Mouse (Mus musculus) heart, adult 8-10 months (tissue): ENCODE results near the gene Xrn2. TPM values are rescaled to one million over a fixed set of nuclear protein-coding genes. Genes with fewer than 3 reads are reported as not detected.
"Not testable (repeated sequence)": the region's sequence is repeated elsewhere in the genome, so short reads cannot be mapped to it uniquely, and the experiment has no call there.

Source experiments
- DNase-seq: peaks from one replicate; pipeline ENCODE4 v3.0.0; 2022; ENCODE audit warnings: low spot score
- total RNA-seq, 4 experiments: library from RNA; stranded (reverse); gene quantifications; 2 replicates each; pipeline ENCODE4 v1.2.4; 2022

Gene Xrn2
- total RNA-seq = 10 to 100 TPM; 20.7 to 28.7 (median 25.9) TPM

GRCm38 (mm10) chr2:147012623-147013184, at the start of gene Xrn2:
Gene Xrn2 (plus strand): TSS chr2:147012996.
- peak; percentile 97 for DNase-seq

- no peak for DNase-seq
Measured at GRCm38 (mm10) chr2:146975024-146975423, 37.8 kb upstream of the Xrn2 start.

- DNase-seq = no peak
Measured at GRCm38 (mm10) chr2:146975453-146976028, 37.3 kb upstream of the Xrn2 start.

- no peak for DNase-seq
Measured at GRCm38 (mm10) chr2:146982786-146983185, 30.0 kb upstream of the Xrn2 start.

GRCm38 (mm10) chr2:146984831-146985230, 28.0 kb upstream of the Xrn2 start:
- no peak for DNase-seq

- no peak for DNase-seq
Measured at GRCm38 (mm10) chr2:146985807-146986206, 27.0 kb upstream of the Xrn2 start.

GRCm38 (mm10) chr2:146986429-146986828, 26.4 kb upstream of the Xrn2 start:
- DNase-seq = no peak

GRCm38 (mm10) chr2:147007265-147007664, 5.5 kb upstream of the Xrn2 start:
- no peak for DNase-seq

- no peak for DNase-seq
Measured at GRCm38 (mm10) chr2:147009084-147009483, 3.7 kb upstream of the Xrn2 start.

- no peak for DNase-seq
Measured at GRCm38 (mm10) chr2:147010141-147010540, 2.7 kb upstream of the Xrn2 start.

- DNase-seq = no peak
Measured at GRCm38 (mm10) chr2:147010952-147011351, 1.8 kb upstream of the Xrn2 start.

GRCm38 (mm10) chr2:147011474-147012140, 1.2 kb upstream of the Xrn2 start:
- no peak for DNase-seq

- DNase-seq = no peak
Measured at GRCm38 (mm10) chr2:147012141-147012622, 614 bp upstream of the Xrn2 start.

- peak; percentile 56 for DNase-seq
Measured at GRCm38 (mm10) chr2:147013194-147013969, 586 bp downstream of the Xrn2 start.

- no peak for DNase-seq
Measured at GRCm38 (mm10) chr2:147014101-147014886, 1.5 kb downstream of the Xrn2 start.

GRCm38 (mm10) chr2:147022041-147022440, 9.2 kb downstream of the Xrn2 start:
- DNase-seq = not testable (repeated sequence)

GRCm38 (mm10) chr2:147023067-147023466, 10.3 kb downstream of the Xrn2 start:
- DNase-seq = no peak

- DNase-seq = no peak
Measured at GRCm38 (mm10) chr2:147023560-147023959, 10.8 kb downstream of the Xrn2 start.

GRCm38 (mm10) chr2:147033065-147033464, 20.3 kb downstream of the Xrn2 start:
- no peak for DNase-seq

GRCm38 (mm10) chr2:147035864-147036263, 23.1 kb downstream of the Xrn2 start:
- no peak for DNase-seq

GRCm38 (mm10) chr2:147047051-147047450, 34.3 kb downstream of the Xrn2 start:
- no peak for DNase-seq
